Mouse (Mus musculus): ENCODE data around the gene Cypt1.

The Cypt1 gene

GRCm38 (mm10) chrX:16522569-16522968 is at the start of gene Cypt1:
TSS of gene Cypt1 (plus strand) at chrX:16522869.
- DNase-seq, result no peak

- DNase-seq, result no peak
Measured at GRCm38 (mm10) chrX:16546806-16547205, 24.1 kb downstream of the Cypt1 start.

GRCm38 (mm10) chrX:16557061-16557460 is 34.4 kb downstream of the Cypt1 start:
- no peak for DNase-seq

GRCm38 (mm10) chrX:16558501-16558900 is 35.8 kb downstream of the Cypt1 start:
- DNase-seq, result no peak
